Mouse (Mus musculus): Measurements from ENCODE around the gene Kidins220. TPM values are rescaled to one million over a fixed set of nuclear protein-coding genes. Genes with fewer than 3 reads are reported as not detected.

Gene Kidins220
- total RNA-seq (2021) = 100 to 1,000 TPM; 322 to 340 TPM
- long read RNA-seq, experiment 1, full-length matches to known transcripts = 1 of 145 reads
- long read RNA-seq, experiment 1, partial matches to known transcripts = 28 of 145 reads
- long read RNA-seq, experiment 1, other reads (novel, unspliced or antisense) = 116 of 145 reads
- long read RNA-seq, experiment 2, full-length matches to known transcripts = 1 of 103 reads
- long read RNA-seq, experiment 2, partial matches to known transcripts = 24 of 103 reads
- long read RNA-seq, experiment 2, other reads (novel, unspliced or antisense) = 78 of 103 reads

DNA sequence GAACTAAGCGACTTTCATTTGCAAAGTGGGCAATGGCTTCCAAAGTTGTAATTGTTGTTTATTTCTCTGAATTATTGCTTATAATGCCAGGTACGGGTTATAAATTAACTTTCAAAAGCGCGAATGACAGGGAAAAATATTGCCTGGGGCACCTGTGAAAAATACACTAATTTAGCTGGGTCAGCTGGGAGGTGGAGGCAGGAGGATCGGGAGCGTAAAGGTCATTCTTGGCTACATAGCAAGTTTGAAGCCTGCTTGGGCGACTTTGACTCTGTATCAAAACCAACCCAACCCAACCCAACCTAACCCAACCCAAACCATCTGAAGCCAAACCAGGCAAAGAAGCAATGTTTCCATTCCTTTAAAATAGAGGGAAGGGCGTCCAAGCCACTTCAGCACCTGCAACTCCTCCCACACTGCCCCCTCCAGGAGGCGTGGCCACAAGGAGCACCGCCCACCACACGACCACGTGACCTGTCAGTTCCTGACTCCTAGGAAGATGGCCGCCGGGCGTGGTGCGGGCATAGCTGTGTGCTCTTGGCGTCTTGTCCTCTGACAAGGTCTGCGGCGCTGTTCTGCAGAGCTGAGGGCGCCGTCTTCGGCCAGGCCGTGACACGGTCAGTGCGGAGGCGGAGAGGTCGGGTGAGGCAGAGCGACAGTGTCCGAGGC lies at the start of gene Kidins220:
Gene Kidins220, plus strand, starts transcription at position 480 of the 669 bp plus-strand sequence.
- DNase-seq (ENCODE audit: low spot score in 2 of 2) = peak; percentile 94

DNA sequence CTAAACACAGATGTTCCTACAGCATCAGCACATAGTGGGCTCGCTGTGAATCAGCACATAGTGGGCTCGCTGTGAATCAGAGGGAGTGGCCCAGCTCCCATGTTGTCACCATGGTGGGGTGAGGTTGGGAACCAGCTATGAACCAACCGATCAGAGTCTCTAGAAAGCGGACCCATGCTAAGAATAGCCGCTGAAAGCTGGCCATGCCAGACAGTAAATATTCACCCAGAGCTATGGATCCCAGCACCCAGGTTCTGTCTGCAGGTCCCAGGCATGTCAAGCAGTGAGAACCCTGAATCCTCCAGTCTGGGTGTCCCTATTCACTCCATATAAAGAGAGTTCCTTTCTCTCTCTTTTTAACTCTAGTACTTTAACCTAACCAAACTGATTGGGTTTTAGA lies 49.4 kb upstream of the Kidins220 start:
- no peak for DNase-seq (ENCODE audit: low spot score in 2 of 2)

DNA sequence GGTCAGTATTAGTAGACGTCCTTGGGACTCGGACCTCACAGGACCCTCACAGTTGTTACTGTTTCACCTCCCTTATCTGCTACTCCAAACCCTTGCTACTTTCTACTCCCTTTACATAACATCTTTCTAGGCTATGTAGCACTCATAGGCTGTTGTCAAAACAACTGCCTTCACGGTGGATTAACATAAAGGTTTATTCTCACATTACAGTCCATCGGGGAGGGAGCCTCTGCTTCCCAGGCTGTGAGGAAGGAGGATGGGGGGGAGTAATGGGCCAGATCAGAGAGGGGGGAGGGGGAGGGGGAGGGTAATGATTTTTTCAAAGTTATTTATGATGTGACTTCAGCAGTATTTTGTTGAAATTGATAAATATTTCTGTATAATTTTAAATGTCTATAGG lies 49.0 kb upstream of the Kidins220 start:
- DNase-seq (ENCODE audit: low spot score in 2 of 2) = no peak

DNA sequence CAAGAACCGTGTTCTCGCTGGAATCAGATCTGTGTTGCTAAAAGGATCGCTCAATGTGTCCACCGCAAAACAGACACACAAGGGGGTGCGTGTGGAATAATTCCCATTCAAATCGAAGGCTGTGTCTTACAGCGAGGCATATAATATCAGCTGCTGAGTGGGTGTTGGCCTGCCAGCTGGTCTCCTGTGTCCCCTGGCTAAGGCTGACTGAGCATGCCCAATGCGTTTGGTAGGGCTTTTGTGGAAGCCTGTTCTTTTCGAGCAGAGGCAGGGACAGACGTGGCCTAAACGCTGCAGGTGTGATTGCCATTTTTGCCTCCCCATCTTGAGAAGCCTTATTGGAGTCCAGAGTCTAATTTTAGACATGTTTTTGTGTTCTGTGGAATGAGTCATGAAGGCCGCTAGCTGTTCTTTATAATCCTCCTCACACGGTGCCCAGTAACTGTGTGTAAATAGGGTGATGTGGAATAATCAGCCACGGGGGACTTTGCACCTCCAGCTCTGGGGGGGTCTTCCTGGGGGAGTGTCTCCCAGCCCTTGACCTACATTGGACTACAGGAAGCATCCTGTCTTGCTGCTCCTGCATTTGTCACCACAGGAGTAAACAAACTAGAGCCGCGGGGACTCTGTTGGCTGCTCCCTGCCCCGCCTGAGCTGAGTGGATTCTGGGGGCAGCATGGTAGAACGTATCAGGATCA lies 46.5 kb upstream of the Kidins220 start:
- DNase-seq (ENCODE audit: low spot score in 2 of 2) = peak; percentile 82 to 88

DNA sequence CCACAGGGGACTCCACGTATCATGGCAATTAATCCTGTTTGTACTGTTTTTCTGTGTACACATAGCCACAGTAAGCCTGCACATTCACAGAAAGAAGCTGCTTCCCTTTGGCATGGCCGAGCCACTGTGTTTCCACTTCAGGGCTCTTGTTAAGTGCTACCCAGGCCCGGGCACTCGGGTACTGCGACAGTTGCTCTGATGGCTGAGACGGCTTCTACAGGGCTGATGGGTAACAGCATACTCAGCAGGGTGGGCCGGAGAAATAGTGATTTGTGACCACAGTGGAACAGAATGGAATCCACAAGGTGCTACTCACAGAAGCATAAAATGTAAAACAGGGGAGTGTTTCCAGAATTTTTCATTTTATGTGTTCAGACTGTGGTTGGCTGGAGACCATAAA lies 45.7 kb upstream of the Kidins220 start:
- no peak for DNase-seq (ENCODE audit: low spot score in 2 of 2)

DNA sequence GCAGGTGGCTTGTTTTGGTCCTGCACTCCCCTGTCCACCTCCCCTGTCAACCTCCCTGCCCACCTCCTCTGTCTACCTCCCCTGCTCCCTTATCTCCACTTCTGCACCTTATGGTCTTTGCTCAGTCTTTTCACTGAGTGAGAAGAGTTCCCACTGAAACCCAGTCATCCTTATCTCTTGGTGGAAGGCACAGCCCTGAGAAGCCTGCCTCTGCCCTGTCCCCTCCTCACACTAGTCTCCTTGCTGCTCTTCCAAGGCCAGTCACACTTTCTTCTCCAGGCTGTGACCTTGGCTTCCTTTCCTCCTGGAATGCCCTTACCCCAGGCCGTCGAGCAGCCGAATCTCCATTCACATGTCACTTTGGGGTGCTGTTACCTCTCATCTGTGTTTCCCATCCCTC lies 44.0 kb upstream of the Kidins220 start:
- no peak for DNase-seq (ENCODE audit: low spot score in 2 of 2)

DNA sequence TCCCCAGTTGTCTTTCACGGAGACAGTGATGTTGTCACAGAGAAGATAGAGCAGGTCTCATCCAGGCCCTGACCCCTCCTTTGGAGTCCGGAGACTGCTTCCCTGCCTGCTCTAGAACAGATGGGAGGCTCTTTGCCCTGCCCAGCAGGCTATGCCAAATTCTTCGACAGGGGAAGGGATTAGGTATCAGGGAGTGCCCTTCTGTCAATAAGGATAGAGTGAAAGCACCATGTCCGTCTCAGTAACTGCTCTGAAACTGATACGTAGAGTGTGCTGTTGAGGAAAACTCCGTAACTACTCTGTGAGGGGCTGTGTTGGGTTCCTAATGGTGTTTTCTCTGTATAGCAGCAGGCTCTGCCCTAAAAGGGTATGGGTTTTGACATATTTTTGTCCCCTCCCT lies 42.6 kb upstream of the Kidins220 start:
- DNase-seq (ENCODE audit: low spot score in 2 of 2) = no peak

DNA sequence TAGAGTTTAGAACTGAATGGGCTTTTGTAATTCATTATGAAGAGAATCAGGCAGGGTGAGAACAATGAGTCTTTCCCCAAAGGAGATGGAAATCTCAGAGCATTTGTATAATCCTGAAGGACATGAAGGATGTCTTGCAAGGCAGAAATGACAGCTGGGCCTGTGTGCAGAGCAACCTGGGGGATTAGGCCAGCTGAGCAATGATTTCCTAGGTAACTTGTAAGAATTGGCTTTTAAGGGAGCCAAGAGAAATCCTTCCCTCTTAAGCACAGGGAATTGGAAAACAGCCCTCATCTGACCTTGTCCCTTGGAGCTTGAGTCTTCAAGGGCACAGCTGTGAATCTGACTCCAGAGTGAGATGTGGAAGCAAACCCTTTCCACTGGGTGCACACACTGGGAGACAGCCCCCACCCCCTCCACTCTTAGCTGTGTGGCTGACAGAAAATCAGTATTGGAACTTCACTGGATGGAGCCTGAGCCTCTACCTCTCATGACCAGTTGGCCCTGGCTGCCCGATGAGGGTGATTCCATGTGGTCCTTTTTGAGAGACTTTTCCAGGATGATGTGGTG lies 41.4 kb upstream of the Kidins220 start:
- no peak for DNase-seq (ENCODE audit: low spot score in 2 of 2)

DNA sequence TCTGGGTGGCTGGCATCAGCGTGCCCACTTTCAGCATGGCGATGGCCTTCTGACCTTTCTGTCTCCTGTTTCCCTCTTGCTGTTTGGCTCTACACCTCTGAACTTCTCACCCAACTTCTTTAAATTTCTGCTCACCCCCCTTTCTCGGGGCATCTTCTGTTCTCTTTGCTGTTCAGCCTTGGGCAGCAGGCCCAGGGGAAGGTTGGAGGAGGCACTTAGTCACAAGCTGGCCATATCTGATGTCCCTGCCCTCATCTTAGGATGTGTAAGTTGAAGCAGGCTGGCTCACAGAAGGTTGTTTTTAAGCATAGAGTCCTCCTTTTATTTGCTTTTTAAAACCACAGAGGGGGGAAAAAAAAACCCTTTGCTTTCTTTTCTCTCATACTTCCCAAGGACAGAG lies 40.7 kb upstream of the Kidins220 start:
- DNase-seq (ENCODE audit: low spot score in 2 of 2) = peak in 1 of 2 experiments; percentile 15

DNA sequence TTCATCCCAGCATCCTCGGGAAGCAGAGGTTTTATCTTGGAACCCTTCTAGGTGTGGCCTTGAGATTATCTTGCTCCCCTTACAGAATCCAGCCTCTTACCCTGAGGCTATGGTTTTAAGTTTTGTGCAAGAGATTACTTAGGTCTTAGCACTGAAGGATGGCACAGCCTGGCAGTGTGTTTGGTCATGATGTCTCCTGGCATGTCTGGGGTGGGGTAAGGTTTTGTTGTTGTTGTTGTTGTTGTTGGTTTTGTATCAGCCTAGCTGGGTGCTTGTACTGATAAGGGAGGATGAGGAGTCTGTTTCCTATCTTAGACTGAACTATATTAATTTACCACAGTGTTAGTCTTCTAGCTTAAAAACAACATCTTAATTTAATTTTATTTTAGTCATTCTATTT lies 38.4 kb upstream of the Kidins220 start:
- no peak for DNase-seq (ENCODE audit: low spot score in 2 of 2)

DNA sequence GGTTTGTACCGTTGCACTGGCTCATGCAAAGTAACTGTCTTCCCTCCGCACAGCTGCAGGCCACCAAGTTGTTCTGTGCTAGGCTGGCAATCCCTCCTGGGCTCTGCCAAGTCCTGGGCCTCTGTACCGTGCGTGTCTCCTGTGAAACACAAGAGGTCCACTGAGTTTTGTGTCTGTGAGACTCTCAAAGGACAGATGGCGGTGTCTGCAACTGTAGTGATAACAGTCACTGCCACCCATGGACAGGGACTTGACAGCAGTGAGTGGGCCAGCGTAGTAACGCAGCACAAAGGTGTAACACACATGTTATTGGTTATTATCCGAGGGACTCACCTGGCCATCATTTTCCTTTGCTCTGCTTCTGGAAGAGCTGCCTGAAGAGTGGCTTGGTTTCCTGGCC lies 35.4 kb upstream of the Kidins220 start:
- no peak for DNase-seq (ENCODE audit: low spot score in 2 of 2)

DNA sequence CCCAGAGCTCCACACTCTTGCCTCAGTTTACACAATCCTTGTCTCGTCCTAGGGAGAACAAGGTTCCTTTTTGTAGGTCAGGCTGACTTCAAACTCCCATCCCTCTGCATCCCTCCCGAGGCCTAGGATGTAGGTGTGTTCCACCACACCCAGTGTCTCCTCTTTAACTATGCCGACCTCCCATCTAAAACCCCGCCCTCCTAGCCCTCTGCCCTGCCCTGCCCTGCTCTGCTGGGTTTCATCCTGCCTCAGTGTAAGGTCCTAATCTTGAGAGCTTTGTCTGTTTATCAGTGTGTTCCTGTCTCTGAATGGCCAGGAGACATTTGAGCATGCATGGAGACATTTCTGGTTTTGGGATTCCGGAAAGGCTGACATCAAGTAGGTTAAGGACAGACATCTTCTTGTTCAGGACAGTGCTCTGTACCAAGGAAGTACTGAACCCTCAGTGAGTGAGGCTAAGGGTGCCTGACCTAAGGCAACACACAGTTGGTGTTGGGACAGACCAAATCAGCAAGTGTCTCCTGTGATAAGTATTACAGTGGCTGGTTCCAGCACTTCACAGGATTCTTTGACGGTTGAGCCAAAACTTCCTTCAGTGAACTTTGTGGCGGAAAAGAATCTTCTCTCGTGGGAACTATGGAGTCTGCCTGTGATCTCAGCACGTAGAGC lies 32.0 kb upstream of the Kidins220 start:
- no peak for DNase-seq (ENCODE audit: low spot score in 2 of 2)

DNA sequence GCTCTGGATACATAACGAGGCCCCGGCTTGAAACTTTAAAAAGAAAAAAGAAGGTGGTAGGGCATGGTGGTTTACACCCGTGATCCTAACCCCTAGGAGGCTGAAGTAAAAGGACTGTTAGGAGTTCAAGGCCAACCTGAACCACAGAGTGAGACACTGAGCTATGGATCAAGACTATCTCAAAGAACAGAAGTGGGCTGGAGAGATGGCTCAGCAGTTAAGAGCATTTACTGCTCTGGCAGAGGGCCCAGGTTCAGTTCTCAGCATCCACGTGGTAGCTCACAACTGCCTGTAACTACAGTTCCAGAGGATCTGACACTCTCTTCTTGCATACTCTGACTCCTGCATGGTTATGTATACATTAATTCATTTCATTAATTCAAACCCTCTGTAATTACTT lies 31.3 kb upstream of the Kidins220 start:
- peak in 1 of 2 experiments; percentile 39 for DNase-seq (ENCODE audit: low spot score in 2 of 2)

DNA sequence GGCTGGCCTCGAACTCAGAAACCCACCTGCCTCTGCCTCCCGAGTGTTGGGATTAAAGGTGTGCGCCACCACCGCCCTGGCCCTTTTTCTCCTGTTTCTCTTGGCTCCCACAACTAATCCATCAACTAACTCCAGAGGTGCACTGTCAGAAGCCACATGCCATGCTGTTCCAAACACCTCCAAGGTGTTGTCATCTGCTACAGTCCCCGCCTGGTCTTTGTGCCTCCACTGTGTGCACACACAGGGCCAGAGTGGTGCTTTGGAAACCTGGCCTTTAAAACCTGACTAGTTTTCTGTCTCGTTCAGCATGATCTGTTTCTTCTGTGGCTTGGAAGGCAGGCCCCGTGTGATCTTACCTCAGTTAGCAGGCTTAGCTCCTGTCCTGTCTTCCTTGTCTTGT lies 30.1 kb upstream of the Kidins220 start:
- no peak for DNase-seq (ENCODE audit: low spot score in 2 of 2)

DNA sequence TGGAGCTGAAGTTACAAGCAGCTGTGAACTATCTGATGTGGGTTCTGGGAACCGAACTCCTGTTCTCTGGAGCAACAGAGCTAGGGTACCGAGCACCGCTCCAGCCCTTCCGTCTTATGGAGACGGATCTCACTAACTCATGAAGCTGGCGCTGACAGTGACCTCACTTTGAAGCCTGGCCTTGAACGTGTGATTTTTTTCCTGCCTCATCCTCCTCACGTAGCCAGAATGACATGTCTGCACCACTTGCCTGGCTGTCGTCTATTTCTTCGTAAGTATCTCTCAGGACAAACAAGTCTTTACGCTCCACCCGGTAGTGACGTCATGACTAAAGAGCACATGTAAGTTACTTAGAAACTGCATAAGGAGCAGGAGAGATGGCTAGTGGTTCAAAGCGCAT lies 27.7 kb upstream of the Kidins220 start:
- no peak for DNase-seq (ENCODE audit: low spot score in 2 of 2)

DNA sequence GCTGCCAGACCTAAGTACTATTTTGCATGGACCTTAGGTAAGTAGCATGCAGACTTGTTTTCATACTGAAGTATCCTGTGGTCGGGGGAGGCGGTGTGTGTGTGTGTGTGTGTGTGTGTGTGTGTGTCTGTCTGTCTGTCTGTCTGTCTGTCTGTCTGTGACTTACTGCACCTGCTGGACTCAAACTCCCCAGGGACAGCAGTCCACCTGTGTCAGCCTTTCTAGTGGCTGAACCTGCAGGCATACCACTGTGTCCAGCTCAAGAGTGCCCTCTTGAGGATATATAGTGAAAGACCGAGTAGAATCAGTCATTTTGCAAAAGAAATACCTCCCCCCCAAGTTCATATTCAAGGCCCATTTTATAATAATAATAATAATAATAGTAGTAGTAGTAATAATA lies 26.4 kb upstream of the Kidins220 start:
- peak; percentile 13 to 51 for DNase-seq (ENCODE audit: low spot score in 2 of 2)

DNA sequence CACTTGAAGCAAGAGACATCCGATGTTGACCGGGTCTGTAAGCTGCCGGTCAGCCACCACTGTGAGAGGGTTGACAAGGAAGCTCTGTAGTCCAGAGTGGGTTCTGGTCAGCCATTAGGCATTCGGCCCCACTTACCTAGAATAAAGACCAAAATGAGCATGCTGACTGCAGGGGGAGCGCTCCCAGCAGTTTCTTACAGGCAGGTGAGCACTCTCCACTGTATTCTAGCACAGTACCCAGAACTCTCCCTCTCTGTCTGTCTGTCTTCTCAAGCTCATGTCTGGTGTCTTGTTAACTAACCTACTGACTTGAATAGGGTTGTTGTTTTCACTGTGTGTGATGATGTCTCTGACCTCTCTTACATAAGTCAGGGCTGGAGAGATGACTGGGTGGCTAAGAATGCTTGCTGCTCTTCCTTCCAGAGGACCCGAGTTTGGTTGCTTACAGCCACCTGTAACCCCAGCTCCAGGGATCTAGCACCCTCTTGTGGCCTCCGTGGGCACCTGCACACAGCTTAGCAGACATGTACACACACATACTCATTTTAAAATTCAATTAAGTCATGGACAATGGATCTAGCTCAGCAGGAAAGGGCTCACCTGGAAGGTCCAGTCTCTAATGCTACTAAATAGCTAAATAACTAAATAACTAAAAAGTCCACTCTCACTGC lies 24.2 kb upstream of the Kidins220 start:
- no peak for DNase-seq (ENCODE audit: low spot score in 2 of 2)

DNA sequence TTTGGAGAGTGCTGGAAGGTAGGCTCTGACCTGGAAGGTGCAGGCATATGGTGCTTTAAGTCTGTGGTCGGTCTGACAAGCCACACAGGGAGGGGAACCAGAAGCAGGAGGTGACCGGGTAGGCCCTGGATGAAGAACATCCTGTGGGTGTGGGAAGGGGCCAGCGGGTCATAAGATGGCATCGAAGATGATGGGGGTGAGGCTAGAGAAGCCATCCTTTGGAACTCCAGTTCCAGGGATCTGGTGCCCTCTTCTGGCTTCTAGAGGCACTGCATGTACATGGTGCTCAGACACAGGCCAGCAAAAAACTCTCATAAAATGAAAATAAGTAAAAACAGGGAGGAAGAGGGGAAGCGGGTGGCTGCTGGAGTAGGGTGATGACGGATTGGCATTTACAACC lies 22.6 kb upstream of the Kidins220 start:
- peak; percentile 59 to 72 for DNase-seq (ENCODE audit: low spot score in 2 of 2)

DNA sequence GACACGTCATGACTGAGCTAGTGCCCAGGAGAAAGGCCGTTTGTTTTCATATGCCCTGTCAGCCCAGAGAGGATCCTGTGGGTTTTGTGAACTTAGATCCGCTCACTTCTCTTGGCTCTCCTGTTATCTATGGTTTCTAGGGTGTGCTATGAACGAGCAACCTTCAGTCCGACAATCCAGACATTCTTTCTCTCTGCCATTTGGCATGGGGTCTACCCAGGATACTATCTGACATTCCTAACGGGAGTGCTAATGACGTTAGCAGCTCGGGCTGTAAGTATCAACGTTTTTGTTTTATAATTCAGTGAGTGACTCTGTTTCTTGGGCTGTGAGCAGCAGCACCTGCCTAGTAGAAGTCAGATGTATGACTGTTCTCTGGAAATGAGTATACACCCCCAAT lies 19.6 kb upstream of the Kidins220 start:
- no peak for DNase-seq (ENCODE audit: low spot score in 2 of 2)

DNA sequence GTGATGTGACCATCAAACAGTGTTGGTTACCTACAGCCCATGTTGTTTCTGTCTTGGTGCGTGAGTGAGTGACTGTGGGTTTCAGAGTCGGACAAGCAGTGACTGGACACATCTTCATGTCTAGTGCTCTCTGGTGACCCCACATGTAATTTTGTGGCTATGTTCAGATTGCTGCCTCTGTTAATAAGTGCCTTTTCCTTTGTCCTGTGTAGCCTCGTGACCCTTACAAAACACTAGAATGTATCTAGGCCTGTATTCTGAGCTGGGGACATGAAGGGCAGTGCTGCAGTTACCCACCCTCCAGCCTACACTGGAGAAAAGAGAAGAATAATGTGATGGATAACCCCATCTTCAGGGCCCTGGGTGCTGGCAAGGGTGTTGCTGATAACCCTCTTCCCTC lies 16.2 kb upstream of the Kidins220 start:
- DNase-seq (ENCODE audit: low spot score in 2 of 2) = no peak

DNA sequence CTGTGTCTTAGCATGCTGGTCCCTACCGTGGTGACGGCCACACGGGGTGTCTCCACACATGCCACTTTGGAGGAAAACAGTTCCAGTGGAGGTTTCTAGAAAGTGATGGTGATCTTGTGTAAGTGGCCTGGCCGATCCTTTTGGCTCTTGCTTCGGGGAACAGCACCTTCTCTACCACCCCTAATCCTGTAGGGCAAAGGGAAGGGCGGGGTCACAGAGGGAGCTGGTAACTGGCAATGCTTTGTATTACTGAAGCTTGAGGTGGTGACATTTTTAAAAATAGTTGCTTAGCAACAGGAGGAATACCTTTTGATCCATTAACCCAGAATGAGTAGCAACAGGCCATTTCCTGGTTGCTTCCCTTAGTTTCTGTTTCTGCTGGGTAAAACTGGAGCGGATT lies 12.9 kb upstream of the Kidins220 start:
- no peak for DNase-seq (ENCODE audit: low spot score in 2 of 2)

Measured in left cerebral cortex, adult 18-20 months (tissue).